Mouse (Mus musculus): Measurements from ENCODE around the gene Isg20l2. TPM values are rescaled to one million over a fixed set of nuclear protein-coding genes. Genes with fewer than 3 reads are reported as not detected.

Isg20l2 gene
- polyA plus RNA-seq, 1 experiment: 17.6 TPM

GRCm38 (mm10) chr3:87979493-87979892 lies 49.4 kb downstream of the Isg20l2 start:
- TF ChIP-seq GATA1 (IDR thresholded peaks at IDR 0.05; ENCODE audit: low read length): no peak

- no peak for TF ChIP-seq GATA1 (IDR thresholded peaks at IDR 0.05; ENCODE audit: low read length)
Measured at GRCm38 (mm10) chr3:87980085-87980484, 50.0 kb downstream of the Isg20l2 start.

DNA sequence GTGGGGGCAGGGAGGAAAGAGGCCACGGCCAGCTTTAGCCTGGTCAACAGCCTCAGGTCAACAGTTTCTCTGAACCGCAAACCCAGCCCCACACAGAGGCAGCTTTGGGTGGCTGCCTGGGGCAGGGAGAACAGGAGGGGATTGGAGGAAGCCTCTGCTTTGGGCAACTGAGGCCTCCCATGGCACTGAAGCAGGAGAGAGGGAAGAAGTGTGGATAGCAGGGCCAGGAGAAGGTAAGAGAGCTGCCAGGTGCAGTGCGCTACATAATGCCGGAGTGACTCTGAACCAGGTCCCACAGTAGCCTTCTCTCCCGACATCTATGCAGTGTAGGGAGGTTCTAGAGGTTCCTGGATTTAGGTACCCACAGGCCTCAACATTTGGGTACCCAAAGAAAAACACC lies 50.6 kb downstream of the Isg20l2 start:
- TF ChIP-seq GATA1 (IDR thresholded peaks at IDR 0.05; ENCODE audit: low read length): no peak

- no peak for TF ChIP-seq GATA1 (IDR thresholded peaks at IDR 0.05; ENCODE audit: low read length)
Measured at GRCm38 (mm10) chr3:87981214-87981760, 51.2 kb downstream of the Isg20l2 start.

- TF ChIP-seq GATA1 (IDR thresholded peaks at IDR 0.05; ENCODE audit: low read length): no peak
Measured at GRCm38 (mm10) chr3:87981894-87982835, 52.1 kb downstream of the Isg20l2 start.

- no peak for TF ChIP-seq GATA1 (IDR thresholded peaks at IDR 0.05; ENCODE audit: low read length)
Measured at GRCm38 (mm10) chr3:87982836-87983601, 52.9 kb downstream of the Isg20l2 start.

DNA sequence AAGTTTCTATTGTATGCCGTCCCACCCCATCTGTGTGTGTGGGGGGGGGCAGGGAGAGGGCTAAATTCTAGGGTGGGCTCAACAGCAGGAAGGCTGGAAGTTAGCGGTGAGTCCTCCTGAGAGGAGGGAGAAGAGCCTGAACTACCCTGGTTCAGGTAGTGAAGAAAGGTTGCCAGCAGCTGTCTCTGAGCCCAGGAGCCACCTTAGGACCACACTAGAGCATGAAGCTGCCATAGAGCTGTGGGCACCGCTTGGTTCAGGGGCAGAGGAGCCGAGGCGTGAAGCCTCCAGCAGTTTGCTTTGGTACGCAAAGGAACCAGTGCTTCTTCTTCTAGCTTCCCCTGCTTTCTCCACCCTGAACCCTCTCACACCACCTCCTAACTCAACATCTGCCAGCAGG lies 53.5 kb downstream of the Isg20l2 start:
- TF ChIP-seq GATA1 (IDR thresholded peaks at IDR 0.05; ENCODE audit: low read length): no peak

DNA sequence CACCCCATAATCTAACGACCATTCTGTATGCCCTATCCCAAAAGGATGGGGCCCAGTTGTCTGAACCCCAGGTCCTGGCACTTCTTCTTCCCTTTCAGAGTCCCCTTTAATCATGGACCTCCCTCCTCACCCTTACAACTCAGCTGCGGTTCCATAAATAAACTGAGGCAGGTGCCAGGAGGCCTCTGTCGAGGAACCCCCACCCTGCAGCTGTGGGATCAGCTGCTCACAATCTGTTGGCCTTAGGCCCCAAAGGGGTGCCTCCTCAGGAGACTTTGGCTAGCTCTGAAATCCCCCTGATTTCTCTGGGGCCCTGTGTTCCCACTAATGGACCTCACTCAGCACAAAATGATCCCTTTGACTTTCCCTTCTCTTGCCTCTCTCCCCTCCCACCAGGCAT lies 54.0 kb downstream of the Isg20l2 start:
- TF ChIP-seq GATA1 (IDR thresholded peaks at IDR 0.05; ENCODE audit: low read length): no peak

DNA sequence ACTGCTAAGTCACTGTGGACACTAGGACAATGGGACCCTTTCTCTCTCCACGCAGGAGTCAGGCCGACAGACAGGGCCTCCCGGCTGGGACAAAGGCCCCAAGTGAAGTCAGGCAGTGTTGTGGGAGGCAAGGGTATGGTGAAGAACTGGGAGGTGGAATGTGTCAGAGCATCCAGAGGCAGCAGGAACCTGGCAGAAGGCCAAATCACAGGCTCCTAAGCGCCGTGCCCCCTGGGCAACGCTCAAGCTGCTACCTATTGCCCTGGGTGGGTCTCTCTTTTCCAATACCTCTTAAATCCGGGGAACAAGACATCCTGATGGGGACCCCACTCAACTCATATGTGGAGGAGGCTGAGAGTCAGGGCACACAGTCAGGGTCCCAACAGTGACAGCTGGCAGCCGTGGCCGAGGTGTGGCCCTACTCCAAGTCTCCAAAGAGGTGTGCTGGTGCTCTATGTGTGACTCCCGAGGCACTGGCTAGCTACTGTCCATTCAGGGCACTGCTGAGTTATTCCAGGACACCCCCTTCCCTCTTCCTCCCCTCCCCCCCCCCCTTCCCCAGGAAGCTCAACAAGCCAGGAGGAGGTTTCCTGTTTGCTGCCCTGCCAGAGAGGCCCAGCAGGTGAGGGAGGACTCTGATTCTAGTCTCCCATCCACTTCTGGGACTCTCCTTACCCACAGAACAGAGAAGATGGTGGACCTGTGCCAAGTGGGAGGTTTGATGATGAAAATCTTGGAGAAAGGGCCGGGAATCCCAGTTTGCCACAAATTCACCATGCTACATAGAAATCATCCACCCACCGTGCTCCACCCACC lies 55.6 kb downstream of the Isg20l2 start:
- TF ChIP-seq GATA1 (IDR thresholded peaks at IDR 0.05; ENCODE audit: low read length): no peak

- no peak for TF ChIP-seq GATA1 (IDR thresholded peaks at IDR 0.05; ENCODE audit: low read length)
Measured at GRCm38 (mm10) chr3:87986868-87987267, 56.8 kb downstream of the Isg20l2 start.

DNA sequence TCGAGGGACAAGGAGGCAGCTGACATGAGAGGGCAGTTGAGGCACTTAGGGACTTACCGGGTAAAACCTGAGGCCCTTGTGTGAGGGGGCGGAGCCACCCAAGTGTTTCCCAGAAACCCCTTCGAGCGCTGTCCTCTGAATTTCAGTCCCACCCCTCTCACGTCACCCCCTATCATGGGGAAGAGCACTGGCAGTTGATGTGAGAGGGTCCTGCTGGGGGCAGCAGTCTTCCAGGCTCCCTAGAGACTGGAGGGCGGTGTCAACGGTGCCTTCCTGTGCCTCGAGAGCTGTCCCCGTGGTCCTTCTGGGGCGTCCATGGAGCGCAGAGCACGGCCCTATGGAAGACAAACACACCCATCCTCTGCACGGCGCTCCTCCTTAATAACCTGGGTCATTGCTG lies 57.5 kb downstream of the Isg20l2 start:
- no peak for TF ChIP-seq GATA1 (IDR thresholded peaks at IDR 0.05; ENCODE audit: low read length)

GRCm38 (mm10) chr3:87988068-87988467 lies 58.0 kb downstream of the Isg20l2 start:
- TF ChIP-seq GATA1 (IDR thresholded peaks at IDR 0.05; ENCODE audit: low read length): no peak

DNA sequence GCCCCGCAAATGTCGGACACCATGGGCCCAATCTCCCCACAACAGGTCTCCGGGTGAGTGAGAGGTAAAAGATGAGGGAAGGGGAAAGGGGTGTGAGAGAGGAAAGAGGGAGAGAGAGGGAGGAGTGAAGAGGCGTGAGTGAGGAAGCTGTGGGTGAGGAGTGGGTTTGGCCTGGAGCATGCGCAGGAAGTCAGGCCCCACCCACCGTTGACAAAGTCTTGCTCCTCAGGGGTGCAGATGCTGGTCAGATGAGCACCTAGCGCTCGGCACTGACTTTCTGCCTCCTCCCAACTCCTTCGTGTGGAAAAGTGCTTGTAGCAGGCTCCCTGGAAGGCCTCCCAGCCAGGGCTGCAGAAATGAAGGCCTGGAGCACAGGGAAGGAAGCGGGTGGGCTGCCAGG lies 59.8 kb downstream of the Isg20l2 start:
- TF ChIP-seq GATA1 (IDR thresholded peaks at IDR 0.05; ENCODE audit: low read length): no peak

Other genes starting within 250 kb of the Isg20l2 start
- gene Lrrc71, start 181.7 kb upstream of the Isg20l2 start, polyA plus RNA-seq (2012): 0.01 TPM in 1 of 2 replicates, not detected in the other
- gene Ntrk1, start 135.2 kb upstream of the Isg20l2 start, polyA plus RNA-seq (2012): not detected in 2 replicates
- gene Insrr, start 133.4 kb upstream of the Isg20l2 start, polyA plus RNA-seq (2012): not detected in 2 replicates
- gene Pear1, start 106.0 kb upstream of the Isg20l2 start, polyA plus RNA-seq (2012): not detected in 2 replicates
- gene Sh2d2a, start 83.6 kb upstream of the Isg20l2 start, polyA plus RNA-seq (2012): 0.02 TPM in 1 of 2 replicates, not detected in the other
- gene Prcc, start 44.7 kb upstream of the Isg20l2 start, polyA plus RNA-seq (2012): 81.3 and 101 TPM in 2 replicates
- gene Hdgf, start 24.0 kb upstream of the Isg20l2 start, polyA plus RNA-seq (2012): 2,373 and 3,088 TPM in 2 replicates
- 13.8 and 15.8 TPM in 2 replicates for gene Mrpl24, start 10.8 kb upstream of the Isg20l2 start, polyA plus RNA-seq (2012)
- 16.3 and 26.0 TPM in 2 replicates for gene Rrnad1, start 403 bp downstream of the Isg20l2 start, polyA plus RNA-seq (2012)
- gene Crabp2, start 18.4 kb downstream of the Isg20l2 start, polyA plus RNA-seq (2012): not detected in 2 replicates
- gene Nes, start 40.8 kb downstream of the Isg20l2 start, polyA plus RNA-seq (2012): not detected in 2 replicates
- not detected in 2 replicates for gene Bcan, start 69.9 kb downstream of the Isg20l2 start, polyA plus RNA-seq (2012)
- gene Hapln2, start 97.3 kb downstream of the Isg20l2 start, polyA plus RNA-seq (2012): not detected in 2 replicates
- gene Gpatch4, start 112.8 kb downstream of the Isg20l2 start, polyA plus RNA-seq (2012): 34.8 and 53.1 TPM in 2 replicates
- gene Naxe, start 128.2 kb downstream of the Isg20l2 start, polyA plus RNA-seq (2012): 26.1 and 37.5 TPM in 2 replicates
- not detected in 2 replicates for gene Ttc24, start 148.0 kb downstream of the Isg20l2 start, polyA plus RNA-seq (2012)
- gene Iqgap3, start 151.7 kb downstream of the Isg20l2 start, polyA plus RNA-seq (2012): 7.6 and 13.5 TPM in 2 replicates
- gene Mef2d, start 212.1 kb downstream of the Isg20l2 start, polyA plus RNA-seq (2012): 164 and 168 TPM in 2 replicates

Data from G1E-ER4 (cell line).